29 mouse cellular contexts compared by ENCODE assay signal in the genomic region with DNA sequence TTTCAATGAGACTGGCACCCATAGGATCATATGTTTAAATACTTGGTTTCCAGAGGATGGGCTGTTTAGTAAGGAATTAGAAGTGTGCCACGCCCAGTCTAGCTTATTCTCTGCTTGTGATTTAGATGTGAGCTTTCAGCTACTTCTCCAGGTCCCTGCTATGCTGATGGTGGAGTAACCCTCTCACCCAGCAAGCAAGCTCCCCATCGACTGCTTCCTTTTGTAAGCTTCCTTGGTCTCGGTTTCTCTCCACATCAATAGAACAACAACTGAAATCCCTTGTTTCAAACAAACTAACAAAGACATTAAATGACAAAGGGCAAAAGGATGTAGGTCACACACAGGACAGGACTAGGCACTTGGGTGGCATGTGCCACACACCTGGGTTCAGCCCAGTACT. TPM values are rescaled to one million over a fixed set of nuclear protein-coding genes. Genes with fewer than 3 reads are reported as not detected.
DNase-seq lines count a peak whose midpoint lies in the region; ATAC-seq and TF ChIP-seq lines count a peak whose summit lies in the region.
"Had no signal": no experiment of that assay in that cellular context is flagged by ENCODE, and none has a peak within 500 bp of the region (broad histone marks: within the 10 kb centered on the region; RNA-seq: fewer than 3 reads in every experiment).

No protein-coding gene starts in this region.

- TF ChIP-seq RAD21 in MEL (IDR thresholded peaks at IDR 0.05; ENCODE audit: low read depth, low read length), result no peak

- no peak overlapping the region for H3K4me2 ChIP-seq in kidney, embryonic 15.5 days
- H3K4me2 ChIP-seq in forebrain, postnatal 0 days (ENCODE audit: low read depth), result no peak overlapping the region
- H3K4me2 ChIP-seq: forebrain, embryonic 13.5 days; heart, embryonic 13.5 days had no signal

- H3K27ac ChIP-seq in kidney, embryonic 15.5 days, result 0 out of 2 replicates have a peak overlapping the region, but pooled peaks have one; percentile 39
- no peak overlapping the region for H3K27ac ChIP-seq in MEL (ENCODE audit: control insufficient read depth, low read depth, low read length)
- H3K27ac ChIP-seq in forebrain, postnatal 0 days (ENCODE audit: low read depth, low read length), result no peak overlapping the region
- H3K27ac ChIP-seq: forebrain, embryonic 10.5 days; forebrain, embryonic 13.5 days; gastrocnemius, adult 2 months; heart, embryonic 13.5 days; hindbrain, embryonic 14.5 days; hindbrain, postnatal 0 days had no signal

- no peaks in the 10 kb centered on the region for H3K9me3 ChIP-seq in kidney, embryonic 15.5 days (replicated peaks)
- no peaks in the 10 kb centered on the region for H3K9me3 ChIP-seq in MEL (replicated peaks; ENCODE audit: insufficient read depth, low read length)
- H3K9me3 ChIP-seq in forebrain, postnatal 0 days (ENCODE audit: low read length), result no peaks in the 10 kb centered on the region
- H3K9me3 ChIP-seq: forebrain, embryonic 10.5 days; forebrain, embryonic 13.5 days; heart, embryonic 13.5 days had no signal

- no peaks in the 10 kb centered on the region for H3K36me3 ChIP-seq in kidney, embryonic 15.5 days
- peaks cover 0 to 33% of the 10 kb centered on the region in 2 experiments; a peak in 2 of 4 replicates for H3K36me3 ChIP-seq in MEL (ENCODE audit: control insufficient read depth in 1 of 2, insufficient read depth in 2 of 2, low read length in 2 of 2)
- no peaks in the 10 kb centered on the region for H3K36me3 ChIP-seq in forebrain, postnatal 0 days (ENCODE audit: insufficient read depth)
- H3K36me3 ChIP-seq: forebrain, embryonic 10.5 days; heart, embryonic 13.5 days had no signal

- TF ChIP-seq EP300 in MEL (IDR thresholded peaks at IDR 0.05; ENCODE audit: low read depth in 1 of 2, low read length in 2 of 2), result no peak

- no peak overlapping the region for H3K4me3 ChIP-seq in kidney, embryonic 15.5 days (replicated peaks)
- no peak overlapping the region for H3K4me3 ChIP-seq in MEL (ENCODE audit: control insufficient read depth in 1 of 2, insufficient read depth in 1 of 2, low read depth in 2 of 2, low read length in 2 of 2)
- H3K4me3 ChIP-seq in forebrain, postnatal 0 days (ENCODE audit: low read depth, low read length), result no peak overlapping the region
- H3K4me3 ChIP-seq: forebrain, embryonic 10.5 days; forebrain, embryonic 13.5 days; gastrocnemius, adult 2 months; heart, embryonic 13.5 days had no signal

- H3K4me1 ChIP-seq in kidney, embryonic 15.5 days, result peaks cover 36% of the 10 kb centered on the region
- peaks cover 15 to 24% of the 10 kb centered on the region in 2 experiments for H3K4me1 ChIP-seq in MEL (ENCODE audit: control insufficient read depth in 1 of 2, insufficient read depth in 2 of 2, low read length in 2 of 2)
- peaks cover 12% of the 10 kb centered on the region; the same call in 1 of the 2 replicates for H3K4me1 ChIP-seq in forebrain, postnatal 0 days (ENCODE audit: insufficient read depth)

- no peaks in the 10 kb centered on the region for H3K27me3 ChIP-seq in kidney, embryonic 15.5 days
- H3K27me3 ChIP-seq in MEL (ENCODE audit: control insufficient read depth in 1 of 2, insufficient read depth in 2 of 2, low read length in 2 of 2), result no peaks in the 10 kb centered on the region
- H3K27me3 ChIP-seq in forebrain, postnatal 0 days (ENCODE audit: insufficient read depth, low read length), result no peaks in the 10 kb centered on the region
- H3K27me3 ChIP-seq: CH12.LX; forebrain, embryonic 13.5 days; heart, embryonic 13.5 days had no signal

- TF ChIP-seq POLR2A in MEL (IDR thresholded peaks at IDR 0.05; ENCODE audit: control insufficient read depth in 1 of 2, insufficient read depth in 1 of 2, low read depth in 1 of 2, low read length in 2 of 2, poor library complexity in 1 of 2), result no peak

- H3K79me2 ChIP-seq in MEL (ENCODE audit: control insufficient read depth, insufficient read depth, low read length, poor library complexity), result peaks cover 16% of the 10 kb centered on the region

- TF ChIP-seq CTCF in MEL (IDR thresholded peaks at IDR 0.05 in 2 of 3, conservative IDR thresholded peaks at IDR 0.05 in 1 of 3; ENCODE audit: control insufficient read depth in 1 of 3, insufficient read depth in 1 of 3, low read depth in 2 of 3, low read length in 3 of 3, poor library complexity in 1 of 3, severe bottlenecking in 1 of 3), result no peak
- no peak for TF ChIP-seq CTCF in forebrain, postnatal 0 days (IDR thresholded peaks at IDR 0.05; ENCODE audit: low read depth)

- DNase-seq in kidney, adult 9 months, result no peak
- DNase-seq in thymus, postnatal 0 days (ENCODE audit: low spot score), result peak; percentile 40
- no peak for DNase-seq in thymus, adult 18-20 months
- DNase-seq in MEL (ENCODE audit: low read depth, low spot score), result peak; percentile 27
- DNase-seq in thymus, postnatal 25 days, result peak; percentile 8
- no peak for DNase-seq in forebrain, postnatal 0 days
- DNase-seq in urinary bladder, adult 2 months (ENCODE audit: low spot score), result no peak
- DNase-seq: adrenal gland, adult 2 months; adrenal gland, postnatal 14 days; B cell, adult 2 months; cerebellum, adult 11-12 months; cerebellum, adult 8-10 months; cerebellum, postnatal 10 days; cerebellum, postnatal 36 days; embryo, embryonic 11 days; gastrocnemius, adult 2 months; gastrocnemius, postnatal 14 days; heart, adult 18-20 months; heart, postnatal 14 days; heart, postnatal 4 days had no signal

- ATAC-seq in kidney, embryonic 15.5 days (replicated peaks; ENCODE audit: low FRiP score), result no peak
- ATAC-seq in forebrain, postnatal 0 days, result no peak
- ATAC-seq: forebrain, embryonic 13.5 days; forebrain, embryonic 16.5 days; hindbrain, postnatal 0 days; inflammation-experienced regulatory T-cells, adult 6 months had no signal

- H3K9ac ChIP-seq in kidney, embryonic 15.5 days, result no peak overlapping the region
- no peak overlapping the region for H3K9ac ChIP-seq in MEL (ENCODE audit: control insufficient read depth, low read depth, low read length, poor library complexity, severe bottlenecking)
- H3K9ac ChIP-seq in forebrain, postnatal 0 days, result no peak overlapping the region
- H3K9ac ChIP-seq: forebrain, embryonic 13.5 days; heart, embryonic 13.5 days; hindbrain, embryonic 14.5 days had no signal

- WGBS in kidney, embryonic 15.5 days, result 81% methylated on average over 3 of the region's 3 CpGs
- WGBS in forebrain, postnatal 0 days, result 55% methylated on average over 3 of the region's 3 CpGs

TF ChIP-seq in MEL, 35 proteins besides CTCF, POLR2A, EP300 and RAD21:
- TF ChIP-seq SMC3 (IDR thresholded peaks at IDR 0.05; ENCODE audit: low read depth, low read length) (no peak), NRF1 (IDR thresholded peaks at IDR 0.05; ENCODE audit: insufficient read depth, low read depth, low read length, poor library complexity, severe bottlenecking) (no peak), NELFE (IDR thresholded peaks at IDR 0.05; ENCODE audit: low read depth, low read length) (no peak), TAL1 (IDR thresholded peaks at IDR 0.05; ENCODE audit: low read length) (no peak), ZNF384 (IDR thresholded peaks at IDR 0.05; ENCODE audit: low read depth, low read length) (no peak), MAX (IDR thresholded peaks at IDR 0.05; ENCODE audit: low read length) (no peak), HCFC1 (IDR thresholded peaks at IDR 0.05; ENCODE audit: low read depth, low read length) (no peak), USF1 (IDR thresholded peaks at IDR 0.05; ENCODE audit: low read depth, low read length) (no peak), ZC3H11A (IDR thresholded peaks at IDR 0.05; ENCODE audit: low read depth, low read length) (no peak), KAT2A (conservative IDR thresholded peaks at IDR 0.05; ENCODE audit: low read depth, low read length) (no peak), CHD1 (IDR thresholded peaks at IDR 0.05; ENCODE audit: low read depth, low read length) (no peak), POLR2AphosphoS2 (IDR thresholded peaks at IDR 0.05; ENCODE audit: low read length) (no peak), CHD2 (IDR thresholded peaks at IDR 0.05; ENCODE audit: low read length) (no peak), MAZ (IDR thresholded peaks at IDR 0.05; ENCODE audit: low read depth, low read length) (no peak), JUND (IDR thresholded peaks at IDR 0.05; ENCODE audit: low read depth, low read length) (no peak), MAFK (IDR thresholded peaks at IDR 0.05; ENCODE audit: borderline replicate concordance, low read depth, low read length) (no peak), ETS1 (IDR thresholded peaks at IDR 0.05; ENCODE audit: low read depth, low read length) (no peak)

RNA-seq across cellular contexts. Expression of a gene that starts 3.8 kb away (rescaled TPM):
- polyA plus RNA-seq in kidney, embryonic 15.5 days (2015; fragmentation: Nextera tagmentation; extraction: Ambion mirVana), result 76.2 and 79.8 TPM in 2 replicates
- polyA plus RNA-seq in thymus, postnatal 0 days (2015; fragmentation: Nextera tagmentation; extraction: Ambion mirVana), result 83.0 and 83.4 TPM in 2 replicates
- 69.6 and 73.4 TPM in 2 replicates for total RNA-seq in MEL (2012; rRNA removed)
- 100 to 1,000 TPM in 1 of 2 experiments, not detected in 1; 122 TPM for polyA plus RNA-seq in MEL (2012; ENCODE audit: insufficient read depth in 1 of 2, insufficient read length in 2 of 2, low read depth in 1 of 2, low replicate concordance in 2 of 2, missing spikeins in 1 of 2)
- 40.3 and 46.5 TPM in 2 replicates for total RNA-seq in forebrain, postnatal 0 days (2014; rRNA removed)
- 34.0 and 36.8 TPM in 2 replicates for polyA plus RNA-seq in forebrain, postnatal 0 days (2015; fragmentation: Nextera tagmentation; extraction: Ambion mirVana)
- 81.5 and 82.4 TPM in 2 replicates for polyA plus RNA-seq in urinary bladder, adult 2 months (2012; rRNA removed)

Comparison
In these comparisons a context has a peak if more than half of its experiments do, and no peak if none do; other contexts are left out.
1. DNase-seq: peak in thymus, postnatal 0 days (single experiment), MEL (single experiment) and thymus, postnatal 25 days (single experiment); none in kidney, adult 9 months (single experiment), thymus, adult 18-20 months (0 of 2), forebrain, postnatal 0 days (single experiment) and urinary bladder, adult 2 months (single experiment).